Mouse (Mus musculus) G1E (cell line): Measurements from ENCODE around the gene Slc48a1.

Experiments
- CTCF ChIP-seq: IDR thresholded peaks from 2 replicates; pipeline ENCODE4 v1.5.1; 2012; ENCODE audit warnings: low read depth, low read length, inconsistent platforms, mixed read lengths
- POLR2AphosphoS5 ChIP-seq: IDR thresholded peaks from 2 replicates; pipeline ENCODE4 v1.6.1; 2012; ENCODE audit warnings: low read depth, low read length, inconsistent platforms; ENCODE audit not compliant: insufficient replicate concordance

DNA sequence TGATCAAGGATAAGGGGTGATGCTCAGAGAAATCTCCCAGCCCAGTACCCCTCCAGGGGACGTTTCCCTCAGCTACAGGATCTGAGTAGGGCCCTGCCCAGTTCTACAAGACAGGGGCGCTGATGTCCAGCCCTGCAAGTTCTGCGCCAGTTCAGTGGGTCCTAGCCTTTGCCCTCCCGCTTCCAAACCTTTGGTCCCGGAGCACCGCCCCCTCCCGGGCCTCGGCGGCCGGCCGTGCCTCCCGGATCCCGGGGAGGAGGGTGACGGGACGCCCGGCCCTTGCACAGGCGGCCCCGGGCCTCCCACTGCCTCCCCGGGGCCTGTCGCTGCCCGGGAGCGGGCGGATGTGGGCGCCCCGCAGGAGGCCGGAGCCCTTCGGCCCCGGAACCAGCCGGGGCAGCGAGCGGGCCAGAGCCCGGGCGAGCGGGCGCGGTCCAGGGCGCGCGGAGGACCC is 52.5 kb downstream of the Slc48a1 start:
- TF ChIP-seq CTCF (no peak), POLR2AphosphoS5 (no peak)
